Mouse (Mus musculus) ES-Bruce4 (cell line): ENCODE measurements around the gene Ndufaf8. TPM values are rescaled to one million over a fixed set of nuclear protein-coding genes. Genes with fewer than 3 reads are reported as not detected.
A peak's percentile ranks its signal among the peaks of the same experiment; 100 is the strongest.

Source experiments
- H3K27ac ChIP-seq: 2 replicates; pipeline ENCODE4 v1.5.1; 2012; ENCODE audit warnings: low read length, inconsistent platforms; ENCODE audit not compliant: insufficient read depth
- H3K27me3 ChIP-seq: 2 replicates; pipeline ENCODE4 v1.6.1; 2012; ENCODE audit warnings: mild to moderate bottlenecking, low read length, inconsistent platforms; ENCODE audit not compliant: control insufficient read depth, poor library complexity, insufficient read depth, severe bottlenecking
- H3K36me3 ChIP-seq: 2 replicates; pipeline ENCODE4 v1.6.1; 2012; ENCODE audit warnings: inconsistent platforms, mild to moderate bottlenecking, low read length, moderate library complexity; ENCODE audit not compliant: control insufficient read depth, poor library complexity, insufficient read depth, severe bottlenecking
- H3K4me1 ChIP-seq: one replicate; pipeline ENCODE4 v1.8.1; 2011; ENCODE audit warnings: low read length; ENCODE audit not compliant: control insufficient read depth, insufficient read depth
- H3K4me3 ChIP-seq: 2 replicates; pipeline ENCODE4 v1.5.1; 2011; ENCODE audit warnings: low read depth, mild to moderate bottlenecking, low read length
- H3K9ac ChIP-seq: 2 replicates; pipeline ENCODE4 v1.6.1; 2012; ENCODE audit warnings: low read depth, mild to moderate bottlenecking, inconsistent platforms; ENCODE audit not compliant: poor library complexity, severe bottlenecking
- H3K9me3 ChIP-seq: replicated peaks from 2 replicates; pipeline ENCODE4 v1.6.1; 2012; ENCODE audit warnings: mild to moderate bottlenecking, low read length, inconsistent platforms; ENCODE audit not compliant: control insufficient read depth, poor library complexity, insufficient read depth, severe bottlenecking
- CTCF ChIP-seq: IDR thresholded peaks from one replicate; pipeline ENCODE4 v1.8.1; 2011; ENCODE audit warnings: low read depth, low read length
- EP300 ChIP-seq: IDR thresholded peaks from 2 replicates; pipeline ENCODE4 v1.6.1; 2011; ENCODE audit warnings: low read depth, low read length; ENCODE audit not compliant: insufficient read depth
- POLR2A ChIP-seq: IDR thresholded peaks from one replicate; pipeline ENCODE4 v1.8.1; 2011; ENCODE audit warnings: low read length; ENCODE audit not compliant: insufficient read depth
- polyA plus RNA-seq: library from polyadenylated mRNA; stranded (reverse); fragments of >200 nt; gene quantifications from 2 replicates; pipeline ENCODE4 v1.2.4, GENCODE M21; 2011; ENCODE audit warnings: low read depth; ENCODE audit not compliant: missing spikeins, insufficient read depth, insufficient read length

The Ndufaf8 gene
- polyA plus RNA-seq, 1 experiment: 17.2 TPM

DNA sequence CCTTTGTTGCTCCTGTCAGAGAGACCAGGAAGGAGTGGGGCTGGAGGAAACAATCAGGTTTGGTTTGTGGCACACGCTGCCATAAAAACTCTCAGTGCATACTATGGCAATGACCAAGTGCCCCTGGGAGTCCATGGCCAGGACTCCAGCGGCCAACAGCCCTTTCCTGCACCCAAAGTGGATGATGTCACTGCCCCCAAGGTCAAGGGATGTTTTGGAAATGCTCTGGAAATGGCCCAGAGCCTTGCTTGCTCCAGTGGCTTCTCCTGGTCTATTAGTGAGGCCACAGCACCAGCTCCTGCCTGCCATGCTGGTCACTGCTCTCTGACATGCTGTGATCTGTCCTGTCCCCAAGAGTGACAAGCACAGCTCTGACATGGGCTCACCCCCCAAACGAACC lies 22.5 kb upstream of the Ndufaf8 start:
- 0 out of 2 replicates have a peak, but pooled peaks cover 3% of the 10 kb centered on the region for H3K9me3 ChIP-seq
- H3K27me3 ChIP-seq: no peaks in the 10 kb centered on the region
- TF ChIP-seq CTCF (no peak), EP300 (no peak), POLR2A (no peak)
- 0 out of 2 replicates have a peak, but pooled peaks cover 2% of the 10 kb centered on the region for H3K36me3 ChIP-seq
- no peak overlapping the region for H3K4me3 ChIP-seq
- no peak overlapping the region for H3K27ac ChIP-seq
- H3K9ac ChIP-seq: no peak overlapping the region
- H3K4me1 ChIP-seq: no peaks in the 10 kb centered on the region

DNA sequence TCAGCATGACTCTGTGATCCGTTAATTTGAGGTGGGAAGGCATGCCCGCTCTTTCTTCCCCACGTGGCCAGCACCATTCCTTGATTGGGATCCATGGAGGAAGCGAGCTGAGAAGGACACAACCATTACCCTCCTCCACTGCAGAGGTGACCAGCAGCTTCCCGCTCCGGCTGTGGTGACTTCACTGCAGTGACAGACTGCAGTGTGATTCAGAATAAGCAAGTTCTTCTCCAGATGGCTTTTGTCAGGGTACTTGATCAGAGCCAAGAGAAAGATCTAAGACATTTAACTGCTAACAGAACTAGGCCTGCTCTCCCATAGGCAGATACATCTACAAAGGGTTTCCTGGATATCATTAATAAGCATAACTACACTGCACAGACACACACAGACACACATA lies 18.4 kb upstream of the Ndufaf8 start:
- TF ChIP-seq CTCF: no peak
- no peak for TF ChIP-seq POLR2A
- no peak for TF ChIP-seq EP300
- H3K27me3 ChIP-seq: no peaks in the 10 kb centered on the region
- H3K4me1 ChIP-seq: no peaks in the 10 kb centered on the region
- no peak overlapping the region for H3K27ac ChIP-seq
- no peak overlapping the region for H3K9ac ChIP-seq
- no peak overlapping the region for H3K4me3 ChIP-seq
- 0 out of 2 replicates have a peak, but pooled peaks cover 3% of the 10 kb centered on the region for H3K9me3 ChIP-seq
- no peaks in the 10 kb centered on the region; the same call in 1 of the 2 replicates for H3K36me3 ChIP-seq

DNA sequence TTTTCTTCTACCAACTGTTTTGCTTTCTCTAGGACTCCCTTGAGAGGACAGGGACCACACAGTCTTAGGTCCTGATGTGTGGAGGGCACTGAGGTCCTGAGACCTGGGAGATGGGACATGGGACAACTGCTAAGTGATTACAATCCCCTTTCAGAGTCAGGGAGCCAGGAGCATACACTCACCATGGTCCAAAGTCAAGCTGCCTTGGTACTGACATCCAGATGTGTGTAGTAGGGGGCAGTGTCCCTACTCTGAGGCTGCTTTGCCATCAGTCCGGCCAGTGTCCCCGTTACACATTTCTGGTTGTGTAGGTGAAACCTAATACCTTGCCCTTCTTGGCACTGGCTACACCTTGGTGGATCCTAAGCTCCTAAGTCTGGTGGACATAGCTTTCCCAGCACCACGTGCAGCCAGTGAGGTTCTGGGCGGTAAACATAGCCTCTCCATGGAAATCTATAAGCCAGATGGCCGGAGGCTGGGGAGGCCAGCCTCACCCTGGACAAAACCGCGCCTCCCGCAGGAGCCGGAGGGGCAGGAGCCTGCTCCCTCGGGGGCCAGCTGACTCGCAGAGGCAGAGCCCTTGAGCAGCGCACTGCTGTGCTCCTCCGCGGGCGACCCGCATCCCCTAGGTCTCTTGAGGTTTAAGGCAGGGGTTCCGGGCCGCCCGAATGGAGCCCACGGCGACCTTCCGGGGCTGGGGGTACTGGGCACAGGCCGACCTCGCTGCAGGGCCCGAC lies 12.7 kb upstream of the Ndufaf8 start:
- H3K4me3 ChIP-seq: peak overlapping the region; percentile 77
- no peaks in the 10 kb centered on the region for H3K4me1 ChIP-seq
- TF ChIP-seq EP300 (no peak), POLR2A (no peak), CTCF (no peak)
- no peaks in the 10 kb centered on the region for H3K9me3 ChIP-seq
- H3K9ac ChIP-seq: peak overlapping the region; percentile 84
- no peak overlapping the region for H3K27ac ChIP-seq
- H3K27me3 ChIP-seq: no peaks in the 10 kb centered on the region
- H3K36me3 ChIP-seq: no peaks in the 10 kb centered on the region; the same call in 1 of the 2 replicates

DNA sequence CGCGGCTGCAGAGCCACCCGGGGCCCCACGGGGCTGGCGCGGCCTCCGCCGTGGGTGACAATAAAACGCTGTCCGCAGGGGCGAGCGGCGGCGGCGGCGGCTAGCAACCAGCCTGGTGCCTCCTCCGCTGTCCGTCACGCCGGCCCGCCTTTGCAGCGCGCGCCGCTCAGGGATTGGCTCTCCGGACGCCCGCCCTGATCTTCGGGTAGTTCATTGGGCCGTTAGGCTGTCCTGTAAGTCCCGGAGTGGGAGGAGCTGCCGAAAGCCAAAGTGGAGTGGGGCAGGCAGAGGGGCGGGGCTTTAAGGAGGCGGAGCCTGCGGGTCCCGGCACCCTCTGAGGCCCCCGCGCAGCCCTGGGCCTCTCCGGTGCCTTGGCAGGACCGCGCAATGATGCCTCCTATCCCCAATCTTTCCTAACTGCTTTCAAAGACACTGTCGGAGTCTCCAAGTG lies 12.0 kb upstream of the Ndufaf8 start, which contains the start of gene Cep131:
Gene Cep131 (minus strand): TSS at position 126 of the 451 bp plus-strand sequence.
- Histone ChIP-seq H3K4me1 (no peaks in the 10 kb centered on the region), H3K9me3 (no peaks in the 10 kb centered on the region), H3K9ac (peak within 1 kb of the TSS; percentile 84), H3K36me3 (no peaks in the 10 kb centered on the region; the same call in 1 of the 2 replicates), H3K4me3 (peak within 1 kb of the TSS; percentile 77), H3K27ac (no peak within 1 kb of the TSS; the same call in 1 of the 2 replicates), H3K27me3 (no peaks in the 10 kb centered on the region)
- TF ChIP-seq CTCF: no peak
- TF ChIP-seq EP300: no peak
- TF ChIP-seq POLR2A: peak; percentile 44

DNA sequence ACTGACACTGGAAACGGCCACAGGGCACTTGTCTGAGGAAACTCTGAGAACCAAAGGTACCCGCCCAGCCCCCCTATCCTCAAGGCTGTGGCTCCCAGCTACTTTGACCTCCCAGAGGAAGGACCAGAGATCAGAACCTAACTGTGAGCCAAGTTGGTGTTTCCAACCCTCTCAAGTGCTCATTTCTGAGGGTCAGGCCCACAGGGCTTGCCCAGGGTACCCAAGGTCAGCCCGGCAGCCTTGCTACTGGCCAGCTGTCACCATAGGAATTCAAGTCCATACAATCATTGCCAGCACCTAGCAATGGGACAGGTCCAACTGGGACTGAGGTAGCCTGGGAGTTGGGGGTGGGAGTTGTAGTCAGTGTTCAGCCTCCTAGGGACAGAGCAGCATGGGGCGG lies 8.1 kb upstream of the Ndufaf8 start:
- no peaks in the 10 kb centered on the region for H3K4me1 ChIP-seq
- H3K36me3 ChIP-seq: no peaks in the 10 kb centered on the region
- TF ChIP-seq EP300: no peak
- H3K27ac ChIP-seq: no peak overlapping the region
- H3K27me3 ChIP-seq: no peaks in the 10 kb centered on the region
- H3K9me3 ChIP-seq: no peaks in the 10 kb centered on the region
- H3K4me3 ChIP-seq: no peak overlapping the region
- no peak overlapping the region for H3K9ac ChIP-seq

DNA sequence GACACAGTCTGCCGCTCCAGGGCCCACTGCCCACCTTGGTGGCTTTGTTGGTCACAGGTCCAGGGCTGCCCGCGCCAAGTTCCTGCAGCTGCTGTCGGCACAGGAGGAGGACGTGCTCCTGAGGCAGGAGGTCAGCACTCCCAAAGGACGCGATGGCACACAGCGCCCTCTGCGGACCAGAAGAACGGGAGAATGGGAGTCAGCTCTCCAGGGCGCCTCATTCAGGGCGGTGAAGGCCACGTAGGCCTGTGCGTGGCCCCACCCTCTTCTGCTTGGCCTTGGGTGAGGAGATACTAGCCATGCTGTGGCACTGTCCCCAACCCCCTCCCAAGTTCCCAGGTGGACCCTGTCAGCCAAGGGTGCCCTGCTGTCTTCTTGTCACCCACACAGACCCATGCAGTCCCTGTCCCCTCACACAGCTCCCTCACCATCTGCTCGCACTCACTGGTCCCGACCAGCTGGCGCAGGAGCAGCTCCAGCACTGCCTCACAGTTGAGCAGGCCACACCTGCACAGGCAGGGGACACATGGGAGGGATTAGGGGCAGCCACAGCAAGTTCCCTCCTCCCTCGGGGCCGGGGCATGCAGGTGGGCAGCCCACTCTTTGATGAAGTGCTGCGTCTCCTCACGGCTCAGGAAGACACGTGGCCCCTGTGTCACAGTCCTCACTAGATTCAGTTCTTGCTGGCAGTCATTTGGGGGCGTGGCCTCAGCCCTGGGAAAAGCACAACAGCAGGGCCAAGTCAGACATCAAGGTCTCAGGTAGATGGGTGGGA lies 5.7 kb upstream of the Ndufaf8 start:
- Histone ChIP-seq H3K27ac (no peak overlapping the region), H3K27me3 (no peaks in the 10 kb centered on the region), H3K9ac (no peak overlapping the region), H3K4me3 (no peak overlapping the region), H3K9me3 (no peaks in the 10 kb centered on the region), H3K4me1 (peaks cover 2% of the 10 kb centered on the region), H3K36me3 (no peaks in the 10 kb centered on the region)
- TF ChIP-seq EP300 (no peak), POLR2A (no peak), CTCF (peak; percentile 45)
